Mouse (Mus musculus): Measurements from ENCODE around the gene Wwc1. TPM values are rescaled to one million over a fixed set of nuclear protein-coding genes. Genes with fewer than 3 reads are reported as not detected.

Wwc1 gene
- polyA plus RNA-seq (2015; fragmentation: Nextera tagmentation; extraction: Ambion mirVana): 8.6 and 8.8 TPM in 2 replicates

DNA sequence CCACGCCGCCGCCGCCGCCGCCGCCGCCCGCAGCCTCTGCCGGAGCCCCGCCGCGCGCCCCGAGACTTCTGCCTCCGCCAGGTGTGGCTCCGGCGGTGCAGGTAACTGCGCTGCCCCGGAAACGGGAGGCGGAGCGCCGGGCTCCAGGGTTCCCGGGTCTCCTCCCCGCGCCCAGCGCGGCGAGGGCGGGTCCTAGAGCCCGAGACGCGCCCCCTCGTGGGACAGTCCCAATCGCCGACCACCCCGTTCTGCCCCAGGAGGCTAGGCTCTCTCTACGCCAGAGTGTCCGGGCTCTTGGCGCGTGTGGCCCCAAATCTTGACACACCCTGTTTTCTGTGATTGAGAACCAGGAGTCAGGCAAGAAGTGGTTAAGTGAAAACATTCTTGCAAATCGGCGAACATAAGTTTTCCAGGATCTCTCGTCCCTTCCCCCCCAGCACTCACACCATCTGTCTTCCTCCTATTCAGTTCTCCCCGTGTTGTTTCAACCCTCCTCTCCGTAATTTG lies at the start of gene Wwc1:
Gene Wwc1 (minus strand): TSS at position 117 of the 507 bp plus-strand sequence.
- ATAC-seq: peak; percentile 85
- Histone ChIP-seq H3K36me3 (ENCODE audit: poor library complexity, severe bottlenecking) (no peaks in the 10 kb centered on the region), H3K4me1 (peaks cover 47% of the 10 kb centered on the region), H3K4me3 (peak within 1 kb of the TSS; percentile 81), H3K27ac (peak within 1 kb of the TSS; percentile 68), H3K4me2 (peak within 1 kb of the TSS; percentile 82), H3K9ac (peak within 1 kb of the TSS; percentile 89), H3K9me3 (replicated peaks) (no peaks in the 10 kb centered on the region), H3K27me3 (peaks cover 11% of the 10 kb centered on the region; the same call in 1 of the 2 replicates)
- under 1% methylated on average over 31 of the region's 47 CpGs for WGBS

DNA sequence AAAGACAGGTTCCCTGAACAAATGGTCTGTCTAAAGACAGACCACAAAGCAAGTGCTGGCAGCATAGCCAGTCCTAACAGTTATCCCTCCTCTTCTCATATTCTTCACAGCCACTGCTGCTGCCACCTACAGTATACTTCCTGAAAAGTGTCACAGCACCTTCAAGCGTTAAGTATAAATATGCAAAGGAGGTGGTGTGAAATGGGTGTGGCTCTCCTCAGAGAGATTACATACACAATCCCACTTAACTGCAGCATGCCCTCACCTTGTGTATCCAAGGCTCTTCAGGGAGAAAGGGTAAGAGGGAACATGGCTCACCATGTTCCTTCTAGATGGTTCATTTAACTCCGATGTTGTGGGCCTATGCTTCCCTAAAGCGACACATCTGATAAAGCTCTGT lies 39.7 kb upstream of the Wwc1 start:
- Histone ChIP-seq H3K9ac (no peak overlapping the region), H3K4me3 (no peak overlapping the region), H3K4me2 (no peak overlapping the region), H3K9me3 (replicated peaks) (0 out of 2 replicates have a peak, but pooled peaks cover 4% of the 10 kb centered on the region), H3K36me3 (ENCODE audit: poor library complexity, severe bottlenecking) (peaks cover 19% of the 10 kb centered on the region), H3K4me1 (peaks cover 3% of the 10 kb centered on the region; the same call in 1 of the 2 replicates), H3K27ac (no peak overlapping the region), H3K27me3 (no peaks in the 10 kb centered on the region)
- 78% methylated on average over 3 of the region's 3 CpGs for WGBS
- ATAC-seq: no peak

DNA sequence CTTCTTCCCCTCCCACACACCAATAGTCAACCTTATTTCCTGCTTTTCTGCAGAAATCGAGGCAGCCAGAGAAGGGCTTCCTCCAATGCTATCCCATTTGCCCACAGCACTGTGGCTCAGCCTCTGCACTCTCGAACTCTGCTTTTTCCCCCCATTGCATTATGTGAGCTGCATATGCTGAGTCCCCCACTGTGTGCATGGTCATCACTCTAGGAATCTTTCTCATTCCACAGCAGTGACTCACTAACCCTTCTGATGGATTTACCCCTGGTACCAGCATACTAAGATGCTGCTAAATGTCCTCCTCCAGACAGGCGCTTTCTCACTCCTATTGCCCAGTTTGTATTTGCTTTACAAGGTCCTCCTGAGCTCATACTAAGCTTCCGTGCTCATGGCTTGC lies 32.9 kb upstream of the Wwc1 start:
- Histone ChIP-seq H3K27ac (no peak overlapping the region), H3K36me3 (ENCODE audit: poor library complexity, severe bottlenecking) (peaks cover 4% of the 10 kb centered on the region), H3K27me3 (no peaks in the 10 kb centered on the region), H3K4me1 (peaks cover 8% of the 10 kb centered on the region; the same call in 1 of the 2 replicates), H3K9me3 (replicated peaks) (no peaks in the 10 kb centered on the region), H3K4me2 (no peak overlapping the region), H3K9ac (no peak overlapping the region), H3K4me3 (no peak overlapping the region)
- no peak for ATAC-seq
- WGBS: 86% methylated on average over 4 of the region's 4 CpGs

DNA sequence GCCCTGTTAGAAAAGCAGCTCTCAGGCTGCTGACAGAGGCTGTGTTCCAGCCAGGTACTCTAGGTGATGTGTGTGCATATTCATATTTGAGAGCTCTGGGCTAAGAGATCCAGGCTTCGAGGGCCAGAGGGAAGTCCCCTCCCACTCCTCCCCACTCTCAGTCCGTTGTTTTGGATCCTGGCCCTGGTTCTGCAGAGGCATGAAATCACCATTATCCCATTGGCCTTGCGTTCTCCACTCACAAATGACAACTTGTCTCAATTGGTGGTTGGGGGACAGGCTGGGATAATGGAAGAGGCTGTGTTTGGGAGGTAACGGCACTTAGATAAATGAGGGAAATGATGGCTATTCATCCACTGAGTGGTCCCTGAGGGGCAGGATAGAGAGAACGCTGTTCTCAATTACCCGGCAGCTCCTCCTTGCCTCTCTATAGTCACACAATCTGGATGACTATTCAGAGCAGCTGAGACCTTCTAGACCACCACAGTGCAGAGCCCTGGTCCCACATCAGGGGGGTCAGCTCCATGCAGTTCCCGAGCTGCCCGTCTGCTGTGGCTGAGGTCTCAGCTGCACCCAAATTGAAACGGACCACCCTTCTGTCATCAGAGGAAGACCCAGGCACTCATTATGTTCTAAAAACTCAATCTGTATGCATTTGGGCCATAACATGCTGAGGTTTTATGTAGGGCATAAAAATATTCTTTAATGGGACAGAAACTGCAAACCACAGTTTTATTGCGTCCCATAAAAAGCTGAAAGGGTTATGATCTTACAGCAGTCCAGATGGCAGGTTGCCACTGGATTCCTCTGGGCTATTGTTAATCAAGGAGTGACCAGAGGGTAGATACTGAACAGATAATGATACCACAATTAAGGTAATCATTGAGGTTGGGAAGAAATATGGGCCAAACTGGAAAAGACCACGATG lies 29.2 kb upstream of the Wwc1 start:
- Histone ChIP-seq H3K36me3 (ENCODE audit: poor library complexity, severe bottlenecking) (peaks cover 10% of the 10 kb centered on the region), H3K4me1 (peaks cover 8% of the 10 kb centered on the region; the same call in 1 of the 2 replicates), H3K4me2 (no peak overlapping the region), H3K27ac (peak overlapping the region; percentile 14; the same call in 1 of the 2 replicates), H3K9me3 (replicated peaks) (no peaks in the 10 kb centered on the region), H3K9ac (no peak overlapping the region), H3K4me3 (no peak overlapping the region), H3K27me3 (no peaks in the 10 kb centered on the region)
- whole genome bisulfite sequencing: 57% methylated on average over 11 of the region's 11 CpGs
- peak; percentile 58; the same call in 1 of the 2 replicates for ATAC-seq

DNA sequence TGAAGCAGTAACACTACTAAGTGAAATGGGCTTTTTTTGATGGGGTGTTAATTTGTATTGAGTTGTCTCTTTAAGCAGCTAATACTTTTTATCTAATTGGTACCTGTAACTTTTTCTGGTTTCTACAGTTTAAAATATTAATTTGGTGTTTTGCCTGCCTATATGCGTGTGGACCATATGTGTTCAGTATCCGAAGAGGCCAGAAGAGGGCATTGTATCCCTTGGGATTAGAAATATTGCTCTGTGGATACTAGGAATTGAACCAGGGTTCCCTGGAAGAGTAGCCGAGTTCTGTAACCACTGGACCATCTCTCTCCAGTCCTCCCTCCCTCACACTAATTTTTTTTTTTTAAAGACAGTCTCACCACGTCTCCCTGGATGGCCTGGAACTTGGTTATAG lies 22.6 kb upstream of the Wwc1 start:
- no peaks in the 10 kb centered on the region for H3K9me3 ChIP-seq (replicated peaks)
- ATAC-seq: no peak
- H3K4me3 ChIP-seq: no peak overlapping the region
- 47% methylated on average over 4 of the region's 4 CpGs for WGBS
- peaks cover 3% of the 10 kb centered on the region; the same call in 1 of the 2 replicates for H3K36me3 ChIP-seq (ENCODE audit: poor library complexity, severe bottlenecking)
- H3K4me2 ChIP-seq: no peak overlapping the region
- no peak overlapping the region for H3K9ac ChIP-seq
- no peak overlapping the region for H3K27ac ChIP-seq
- H3K4me1 ChIP-seq: peaks cover 26% of the 10 kb centered on the region
- peaks cover 11% of the 10 kb centered on the region; the same call in 1 of the 2 replicates for H3K27me3 ChIP-seq

DNA sequence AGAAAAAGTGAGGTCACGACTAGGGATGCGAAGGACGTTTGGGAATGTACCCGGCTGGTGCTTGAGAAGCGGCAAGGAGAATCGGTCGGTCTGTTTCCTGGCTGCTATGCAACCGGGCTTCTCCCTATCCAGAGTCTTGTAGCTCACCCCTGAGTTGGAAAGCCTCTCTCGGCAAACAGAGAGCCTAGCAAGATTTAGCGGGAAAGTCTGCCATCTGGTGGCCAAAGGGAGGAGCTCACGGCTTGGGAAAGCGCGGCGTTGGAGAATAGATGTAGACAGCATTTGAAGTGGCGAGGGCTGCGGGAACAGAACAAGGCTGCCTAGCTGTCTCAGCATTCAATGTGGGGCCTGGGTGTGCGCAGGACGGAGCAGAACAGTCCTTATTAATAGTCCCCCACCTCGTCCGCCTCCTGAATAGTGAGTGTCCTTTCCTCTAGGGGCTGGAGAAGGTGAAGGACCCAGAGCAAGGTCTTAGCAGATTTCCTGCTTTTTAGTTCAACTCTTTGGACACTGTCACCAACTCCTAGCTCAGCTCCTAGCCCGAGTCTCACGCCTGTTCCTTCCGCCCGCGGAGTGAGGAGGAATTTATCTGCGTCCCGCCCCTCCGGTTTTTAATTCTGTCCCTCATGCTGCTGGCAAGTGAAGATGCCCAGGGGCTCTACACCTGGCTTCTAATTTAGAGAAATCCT lies 21.1 kb upstream of the Wwc1 start:
- Histone ChIP-seq H3K4me2 (peak overlapping the region; percentile 56), H3K4me1 (peaks cover 26% of the 10 kb centered on the region), H3K4me3 (peak overlapping the region; percentile 23), H3K27me3 (peaks cover 11% of the 10 kb centered on the region; the same call in 1 of the 2 replicates), H3K36me3 (ENCODE audit: poor library complexity, severe bottlenecking) (no peaks in the 10 kb centered on the region), H3K27ac (0 out of 2 replicates have a peak overlapping the region, but pooled peaks have one; percentile 4), H3K9me3 (replicated peaks) (no peaks in the 10 kb centered on the region), H3K9ac (peak overlapping the region; percentile 30)
- 6% methylated on average over 28 of the region's 28 CpGs for WGBS
- peak; percentile 92 for ATAC-seq

DNA sequence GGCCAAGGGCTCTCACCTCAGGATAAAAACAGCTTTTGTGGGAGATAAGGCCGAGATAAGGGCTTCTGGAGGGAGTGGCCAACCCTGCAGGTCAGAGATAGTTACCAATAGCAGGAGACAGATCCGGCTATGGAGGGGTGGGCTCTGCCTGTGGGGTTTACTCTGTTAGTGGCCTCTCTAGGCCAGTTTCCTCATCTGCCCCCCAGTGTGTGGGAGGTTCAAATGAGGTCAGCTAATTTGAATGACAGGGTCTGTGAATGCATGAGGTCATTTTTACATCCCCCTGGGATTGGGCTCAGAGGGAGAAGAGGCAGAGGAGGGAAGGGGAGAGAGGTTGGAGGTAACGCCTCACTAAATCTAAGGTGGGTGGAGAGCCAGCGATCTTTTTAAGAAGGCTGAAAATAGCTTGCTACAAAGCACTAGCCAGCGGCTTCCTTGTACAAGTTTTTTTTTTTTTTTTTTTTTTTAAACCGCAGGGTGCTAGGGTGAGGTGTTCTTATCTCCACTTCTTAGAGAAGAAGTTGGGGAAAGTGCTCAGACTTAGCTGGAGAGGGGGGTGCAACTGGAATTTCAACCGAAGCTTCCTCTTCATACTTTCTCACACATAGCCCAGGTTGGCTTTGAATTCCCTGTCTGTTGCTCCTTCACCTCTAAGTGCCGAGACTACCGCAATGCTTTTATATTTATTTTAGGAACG lies 20.4 kb upstream of the Wwc1 start:
- H3K4me3 ChIP-seq: peak overlapping the region; percentile 23
- no peaks in the 10 kb centered on the region for H3K36me3 ChIP-seq (ENCODE audit: poor library complexity, severe bottlenecking)
- ATAC-seq: peak; percentile 29
- peak overlapping the region; percentile 30; the same call in 1 of the 2 replicates for H3K9ac ChIP-seq
- 5% methylated on average over 10 of the region's 10 CpGs for WGBS
- H3K9me3 ChIP-seq (replicated peaks): no peaks in the 10 kb centered on the region
- peaks cover 11% of the 10 kb centered on the region; the same call in 1 of the 2 replicates for H3K27me3 ChIP-seq
- no peak overlapping the region for H3K27ac ChIP-seq
- peaks cover 26% of the 10 kb centered on the region for H3K4me1 ChIP-seq
- H3K4me2 ChIP-seq: peak overlapping the region; percentile 56

DNA sequence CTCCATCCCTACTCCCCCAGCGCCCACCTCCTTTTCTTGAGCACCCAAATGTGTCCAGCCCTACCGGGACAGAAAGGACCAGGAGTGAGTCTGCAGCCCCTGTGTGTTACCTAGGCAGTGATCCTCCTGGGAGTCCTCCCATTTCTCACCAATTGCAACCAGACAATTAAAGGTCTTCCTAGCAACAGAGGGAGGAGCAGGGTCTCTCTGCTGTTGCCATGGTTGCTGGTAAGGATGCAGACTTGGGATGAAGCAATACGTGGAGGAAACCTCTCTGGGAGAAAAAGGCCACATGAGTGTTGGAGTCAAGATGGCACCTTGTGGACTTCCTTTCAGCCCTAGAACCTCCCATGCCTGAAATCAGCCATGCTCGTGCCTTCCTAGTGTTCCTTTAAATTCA lies 19.7 kb upstream of the Wwc1 start:
- Histone ChIP-seq H3K4me1 (peaks cover 26% of the 10 kb centered on the region), H3K27ac (no peak overlapping the region), H3K36me3 (ENCODE audit: poor library complexity, severe bottlenecking) (no peaks in the 10 kb centered on the region), H3K27me3 (peaks cover 11% of the 10 kb centered on the region; the same call in 1 of the 2 replicates), H3K4me3 (no peak overlapping the region), H3K9ac (no peak overlapping the region), H3K4me2 (no peak overlapping the region), H3K9me3 (replicated peaks) (no peaks in the 10 kb centered on the region)
- ATAC-seq: no peak
- WGBS: 11% methylated on average over 4 of the region's 4 CpGs

DNA sequence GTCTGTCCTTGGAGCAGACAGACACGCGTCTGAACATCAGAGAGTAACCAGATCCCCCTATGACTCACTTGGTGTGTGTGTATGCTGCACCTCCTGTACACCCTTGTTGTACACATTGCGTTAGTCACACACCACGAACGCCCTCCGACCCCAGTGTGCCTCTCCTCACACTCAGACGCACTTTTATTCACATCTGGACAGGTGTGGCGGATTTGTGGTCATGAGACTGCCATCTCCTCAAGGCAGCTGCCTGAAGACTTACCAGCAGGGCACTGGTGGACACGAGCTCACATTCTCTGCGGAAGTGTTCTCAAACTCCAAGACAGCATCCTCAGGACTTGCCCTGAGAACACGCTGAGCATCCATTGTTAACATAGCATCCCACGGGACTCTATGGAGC lies 17.7 kb upstream of the Wwc1 start:
- no peak overlapping the region for H3K4me2 ChIP-seq
- no peak for ATAC-seq
- H3K27ac ChIP-seq: no peak overlapping the region
- H3K36me3 ChIP-seq (ENCODE audit: poor library complexity, severe bottlenecking): no peaks in the 10 kb centered on the region
- 91% methylated on average over 12 of the region's 12 CpGs for WGBS
- H3K9ac ChIP-seq: no peak overlapping the region
- peaks cover 7% of the 10 kb centered on the region; the same call in 1 of the 2 replicates for H3K27me3 ChIP-seq
- no peak overlapping the region for H3K4me3 ChIP-seq
- peaks cover 26% of the 10 kb centered on the region for H3K4me1 ChIP-seq
- no peaks in the 10 kb centered on the region for H3K9me3 ChIP-seq (replicated peaks)

DNA sequence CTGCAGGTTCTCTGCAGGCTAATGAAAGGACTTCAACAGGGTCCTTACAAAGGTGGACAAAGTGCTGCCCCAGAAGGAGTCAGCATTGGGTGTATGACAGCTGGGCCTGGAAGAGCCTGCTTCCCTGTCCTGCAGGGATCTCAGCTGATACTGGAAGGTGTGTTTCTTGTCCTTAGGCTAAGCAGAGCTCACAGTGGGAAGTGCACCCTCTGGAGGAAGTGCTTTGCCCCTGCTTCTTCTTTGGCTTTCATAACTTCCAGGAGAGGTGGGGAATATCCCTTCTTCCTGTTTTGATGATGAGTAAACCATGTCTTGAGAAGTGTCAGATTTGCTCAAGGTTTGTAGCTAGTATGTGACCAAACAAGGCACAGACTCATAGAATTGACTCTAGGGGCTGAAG lies 15.0 kb upstream of the Wwc1 start:
- ATAC-seq: no peak
- 0 out of 2 replicates have a peak, but pooled peaks cover 2% of the 10 kb centered on the region for H3K27me3 ChIP-seq

DNA sequence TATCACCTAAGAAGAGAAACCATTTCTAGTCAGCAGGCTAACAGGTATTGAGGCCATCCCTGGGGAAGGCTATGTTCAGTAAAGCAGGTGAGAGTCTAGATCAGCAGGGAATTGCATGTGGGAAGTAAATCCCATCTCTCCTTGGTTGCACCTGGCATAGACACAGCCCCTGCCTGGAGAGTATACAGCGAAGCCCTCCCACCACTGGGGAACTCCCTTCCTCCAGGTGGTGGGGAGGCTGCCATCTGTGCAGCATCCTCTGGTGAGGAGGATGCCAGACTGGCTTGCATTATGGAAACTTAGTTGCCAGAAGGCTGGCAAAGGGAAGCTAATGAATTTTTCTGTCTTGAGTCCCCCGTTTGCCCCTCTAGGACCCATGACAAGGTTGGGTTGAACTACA lies 11.5 kb upstream of the Wwc1 start:
- peak; percentile 86; the same call in 1 of the 2 replicates for ATAC-seq
- WGBS: 75% methylated on average over 2 of the region's 2 CpGs
- no peak overlapping the region for H3K4me3 ChIP-seq

More for the DNA sequence above, 15.0 kb upstream of the Wwc1 start:
- H3K4me3 ChIP-seq: no peak overlapping the region
- H3K27ac ChIP-seq: no peak overlapping the region
- H3K36me3 ChIP-seq (ENCODE audit: poor library complexity, severe bottlenecking): no peaks in the 10 kb centered on the region
- no peak overlapping the region for H3K9ac ChIP-seq
- no peaks in the 10 kb centered on the region for H3K9me3 ChIP-seq (replicated peaks)
- peaks cover 10% of the 10 kb centered on the region for H3K4me1 ChIP-seq
- H3K4me2 ChIP-seq: no peak overlapping the region

More for the DNA sequence above, 11.5 kb upstream of the Wwc1 start:
- H3K9me3 ChIP-seq (replicated peaks): no peaks in the 10 kb centered on the region
- H3K4me1 ChIP-seq: no peaks in the 10 kb centered on the region; the same call in 1 of the 2 replicates
- H3K9ac ChIP-seq: no peak overlapping the region
- H3K27me3 ChIP-seq: 0 out of 2 replicates have a peak, but pooled peaks cover 2% of the 10 kb centered on the region
- no peak overlapping the region for H3K27ac ChIP-seq
- no peaks in the 10 kb centered on the region for H3K36me3 ChIP-seq (ENCODE audit: poor library complexity, severe bottlenecking)
- no peak overlapping the region for H3K4me2 ChIP-seq
